Mouse (Mus musculus): ENCODE data around the gene Soga3. TPM values are rescaled to one million over a fixed set of nuclear protein-coding genes. Genes with fewer than 3 reads are reported as not detected.

Soga3 gene
- polyA plus RNA-seq, 1 experiment from 2014 or later: 2.7 TPM

- no peak for ATAC-seq (ENCODE audit: insufficient read depth, low FRiP score)
- Histone ChIP-seq H3K4me1 (ENCODE audit: control insufficient read depth, insufficient read depth, low read length) (no peaks in the 10 kb centered on the region), H3K9me3 (replicated peaks; ENCODE audit: control insufficient read depth, low read length) (no peaks in the 10 kb centered on the region), H3K27ac (ENCODE audit: low read length) (no peak overlapping the region), H3K36me3 (ENCODE audit: control insufficient read depth, insufficient read depth, low read length) (no peaks in the 10 kb centered on the region), H3K4me3 (replicated peaks; ENCODE audit: low read length) (no peak overlapping the region), H3K4me2 (ENCODE audit: low read depth, low read length) (no peak overlapping the region), H3K27me3 (ENCODE audit: control insufficient read depth, insufficient read depth, low read length) (no peaks in the 10 kb centered on the region), H3K9ac (ENCODE audit: low read length) (no peak overlapping the region)
- WGBS: 77% methylated on average over 4 of the region's 4 CpGs
These were observed 81.7 kb downstream of the Soga3 start for GRCm38 (mm10) chr10:29225329-29225728.

GRCm38 (mm10) chr10:29231208-29231607 is 87.6 kb downstream of the Soga3 start:
- no peaks in the 10 kb centered on the region for H3K27me3 ChIP-seq (ENCODE audit: control insufficient read depth, insufficient read depth, low read length)
- ATAC-seq (ENCODE audit: insufficient read depth, low FRiP score): no peak
- H3K4me3 ChIP-seq (replicated peaks; ENCODE audit: low read length): no peak overlapping the region
- no peak overlapping the region for H3K4me2 ChIP-seq (ENCODE audit: low read depth, low read length)
- no peaks in the 10 kb centered on the region for H3K36me3 ChIP-seq (ENCODE audit: control insufficient read depth, insufficient read depth, low read length)
- 69% methylated on average over 2 of the region's 2 CpGs for WGBS
- no peaks in the 10 kb centered on the region for H3K9me3 ChIP-seq (replicated peaks; ENCODE audit: control insufficient read depth, low read length)
- H3K27ac ChIP-seq (ENCODE audit: low read length): no peak overlapping the region
- H3K9ac ChIP-seq (ENCODE audit: low read length): no peak overlapping the region
- H3K4me1 ChIP-seq (ENCODE audit: control insufficient read depth, insufficient read depth, low read length): no peaks in the 10 kb centered on the region

Other genes with a start within 250 kb of the Soga3 start
- gene 2310057J18Rik, start 157.5 kb upstream of the Soga3 start, polyA plus RNA-seq (2015; fragmentation: Nextera tagmentation; extraction: Ambion mirVana): not detected in 2 replicates
- 0.52 and 0.56 TPM in 2 replicates for gene Gm49353, start 55.1 kb downstream of the Soga3 start, polyA plus RNA-seq (2015; fragmentation: Nextera tagmentation; extraction: Ambion mirVana)
- gene 9330159F19Rik, start 67.8 kb downstream of the Soga3 start, polyA plus RNA-seq (2015; fragmentation: Nextera tagmentation; extraction: Ambion mirVana): 3.0 TPM in 2 replicates
- gene Echdc1, start 169.3 kb downstream of the Soga3 start, polyA plus RNA-seq (2015; fragmentation: Nextera tagmentation; extraction: Ambion mirVana): 42.4 and 46.3 TPM in 2 replicates
- gene Rnf146, start 218.6 kb downstream of the Soga3 start, polyA plus RNA-seq (2015; fragmentation: Nextera tagmentation; extraction: Ambion mirVana): 50.0 and 50.8 TPM in 2 replicates